Mouse (Mus musculus): Measurements from ENCODE around the gene Prkar1a. TPM values are rescaled to one million over a fixed set of nuclear protein-coding genes. Genes with fewer than 3 reads are reported as not detected.

Prkar1a gene
- polyA plus RNA-seq, 1 experiment from 2014 or later = 328 TPM

- Histone ChIP-seq H3K4me1 (replicated peaks; ENCODE audit: control insufficient read depth, insufficient read depth, low read length) (no peaks in the 10 kb centered on the region), H3K4me2 (ENCODE audit: low read length) (no peak overlapping the region), H3K9ac (ENCODE audit: low read length) (no peak overlapping the region), H3K27ac (ENCODE audit: low read depth) (no peak overlapping the region), H3K4me3 (ENCODE audit: low read depth, low read length) (no peak overlapping the region), H3K27me3 (replicated peaks; ENCODE audit: control insufficient read depth, insufficient read depth, low read length) (no peaks in the 10 kb centered on the region), H3K9me3 (ENCODE audit: control insufficient read depth, low read length) (no peaks in the 10 kb centered on the region), H3K36me3 (ENCODE audit: control insufficient read depth, insufficient read depth, low read length) (no peaks in the 10 kb centered on the region)
- ATAC-seq (replicated peaks; ENCODE audit: low FRiP score, low TSS enrichment, low read depth) (no peak), DNase-seq (ENCODE audit: low spot score) (no peak)
- WGBS = 93% methylated on average over 4 of the region's 4 CpGs
Measured at GRCm38 (mm10) chr11:109689539-109689938, 40.3 kb downstream of the Prkar1a start.

GRCm38 (mm10) chr11:109692737-109693136 is 43.5 kb downstream of the Prkar1a start:
- H3K9me3 ChIP-seq (ENCODE audit: control insufficient read depth, low read length) = no peaks in the 10 kb centered on the region
- WGBS = 43% methylated on average over 3 of the region's 3 CpGs
- H3K4me3 ChIP-seq (ENCODE audit: low read depth, low read length) = no peak overlapping the region
- no peak overlapping the region for H3K9ac ChIP-seq (ENCODE audit: low read length)
- no peak overlapping the region for H3K27ac ChIP-seq (ENCODE audit: low read depth)
- ATAC-seq (replicated peaks; ENCODE audit: low FRiP score, low TSS enrichment, low read depth) (no peak), DNase-seq (ENCODE audit: low spot score) (no peak)
- no peaks in the 10 kb centered on the region for H3K4me1 ChIP-seq (replicated peaks; ENCODE audit: control insufficient read depth, insufficient read depth, low read length)
- H3K4me2 ChIP-seq (ENCODE audit: low read length) = no peak overlapping the region
- H3K27me3 ChIP-seq (replicated peaks; ENCODE audit: control insufficient read depth, insufficient read depth, low read length) = no peaks in the 10 kb centered on the region
- H3K36me3 ChIP-seq (ENCODE audit: control insufficient read depth, insufficient read depth, low read length) = no peaks in the 10 kb centered on the region

GRCm38 (mm10) chr11:109696519-109696918 is 47.3 kb downstream of the Prkar1a start:
- Histone ChIP-seq H3K4me2 (ENCODE audit: low read length) (no peak overlapping the region), H3K36me3 (ENCODE audit: control insufficient read depth, insufficient read depth, low read length) (no peaks in the 10 kb centered on the region), H3K4me3 (ENCODE audit: low read depth, low read length) (no peak overlapping the region), H3K27me3 (replicated peaks; ENCODE audit: control insufficient read depth, insufficient read depth, low read length) (no peaks in the 10 kb centered on the region), H3K27ac (ENCODE audit: low read depth) (no peak overlapping the region), H3K9me3 (ENCODE audit: control insufficient read depth, low read length) (no peaks in the 10 kb centered on the region), H3K9ac (ENCODE audit: low read length) (no peak overlapping the region), H3K4me1 (replicated peaks; ENCODE audit: control insufficient read depth, insufficient read depth, low read length) (no peaks in the 10 kb centered on the region)
- 84% methylated on average over 4 of the region's 4 CpGs for WGBS
- ATAC-seq (replicated peaks; ENCODE audit: low FRiP score, low TSS enrichment, low read depth) (no peak), DNase-seq (ENCODE audit: low spot score) (no peak)

- Histone ChIP-seq H3K27ac (ENCODE audit: low read depth) (no peak overlapping the region), H3K9me3 (ENCODE audit: control insufficient read depth, low read length) (no peaks in the 10 kb centered on the region), H3K4me1 (replicated peaks; ENCODE audit: control insufficient read depth, insufficient read depth, low read length) (no peaks in the 10 kb centered on the region), H3K36me3 (ENCODE audit: control insufficient read depth, insufficient read depth, low read length) (no peaks in the 10 kb centered on the region), H3K9ac (ENCODE audit: low read length) (no peak overlapping the region), H3K27me3 (replicated peaks; ENCODE audit: control insufficient read depth, insufficient read depth, low read length) (no peaks in the 10 kb centered on the region), H3K4me3 (ENCODE audit: low read depth, low read length) (no peak overlapping the region), H3K4me2 (ENCODE audit: low read length) (no peak overlapping the region)
- ATAC-seq (replicated peaks; ENCODE audit: low FRiP score, low TSS enrichment, low read depth) (no peak; the same call in 1 of the 2 replicates), DNase-seq (ENCODE audit: low spot score) (no peak)
- WGBS = 86% methylated on average over 5 of the region's 5 CpGs
Measured at GRCm38 (mm10) chr11:109697089-109697643, 48.0 kb downstream of the Prkar1a start.

DNA sequence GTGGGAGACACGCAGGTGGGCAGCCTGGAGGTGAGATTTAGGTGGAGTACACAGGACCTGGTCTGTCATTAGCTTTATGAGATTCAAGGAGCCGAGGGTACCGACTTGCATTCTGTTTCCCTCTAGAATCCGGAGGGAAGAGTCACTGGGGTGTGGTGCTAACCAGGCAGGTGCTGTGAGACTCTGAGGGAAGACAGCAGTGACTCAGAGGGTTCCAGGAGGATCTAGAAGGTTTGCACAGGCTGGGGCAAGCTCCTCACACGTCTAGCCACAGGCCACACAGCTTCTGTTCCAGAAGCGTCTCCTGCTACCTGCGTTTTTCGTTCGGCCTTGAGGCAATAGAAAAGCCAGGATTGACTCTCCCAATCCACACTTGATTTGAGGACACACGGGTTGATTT is 49.5 kb downstream of the Prkar1a start:
- DNase-seq (ENCODE audit: low spot score) (no peak), ATAC-seq (replicated peaks; ENCODE audit: low FRiP score, low TSS enrichment, low read depth) (no peak)
- H3K9me3 ChIP-seq (ENCODE audit: control insufficient read depth, low read length) = no peaks in the 10 kb centered on the region
- H3K27ac ChIP-seq (ENCODE audit: low read depth) = no peak overlapping the region
- H3K27me3 ChIP-seq (replicated peaks; ENCODE audit: control insufficient read depth, insufficient read depth, low read length) = no peaks in the 10 kb centered on the region
- H3K9ac ChIP-seq (ENCODE audit: low read length) = no peak overlapping the region
- H3K36me3 ChIP-seq (ENCODE audit: control insufficient read depth, insufficient read depth, low read length) = no peaks in the 10 kb centered on the region
- no peak overlapping the region for H3K4me3 ChIP-seq (ENCODE audit: low read depth, low read length)
- 88% methylated on average over 10 of the region's 10 CpGs for WGBS
- peaks cover 6% of the 10 kb centered on the region; the same call in 1 of the 2 replicates for H3K4me1 ChIP-seq (replicated peaks; ENCODE audit: control insufficient read depth, insufficient read depth, low read length)
- H3K4me2 ChIP-seq (ENCODE audit: low read length) = no peak overlapping the region

DNA sequence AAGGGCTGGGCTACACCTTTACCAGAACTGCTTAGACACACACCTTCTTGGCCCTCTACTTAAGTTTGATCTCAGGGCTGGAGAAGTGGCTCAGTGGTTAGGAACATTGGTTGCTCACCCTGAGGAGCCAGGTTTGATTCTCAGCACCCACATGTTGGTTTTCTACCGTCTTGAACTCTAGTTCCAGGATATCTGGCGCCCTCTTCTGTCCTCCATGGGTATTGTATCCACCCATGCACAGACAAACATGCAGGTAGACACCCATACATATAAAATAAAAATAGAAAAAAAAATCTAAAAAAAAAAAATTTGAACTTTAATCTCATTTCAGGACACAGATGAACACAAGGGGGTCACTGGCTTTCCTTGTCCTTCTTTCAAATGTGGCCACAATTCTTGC is 50.6 kb downstream of the Prkar1a start:
- ATAC-seq (replicated peaks; ENCODE audit: low FRiP score, low TSS enrichment, low read depth) (no peak), DNase-seq (ENCODE audit: low spot score) (no peak)
- H3K4me3 ChIP-seq (ENCODE audit: low read depth, low read length) = no peak overlapping the region
- no peaks in the 10 kb centered on the region for H3K36me3 ChIP-seq (ENCODE audit: control insufficient read depth, insufficient read depth, low read length)
- H3K4me2 ChIP-seq (ENCODE audit: low read length) = no peak overlapping the region
- H3K27ac ChIP-seq (ENCODE audit: low read depth) = no peak overlapping the region
- no peak overlapping the region for H3K9ac ChIP-seq (ENCODE audit: low read length)
- H3K4me1 ChIP-seq (replicated peaks; ENCODE audit: control insufficient read depth, insufficient read depth, low read length) = peaks cover 6% of the 10 kb centered on the region; the same call in 1 of the 2 replicates
- no peaks in the 10 kb centered on the region for H3K27me3 ChIP-seq (replicated peaks; ENCODE audit: control insufficient read depth, insufficient read depth, low read length)
- H3K9me3 ChIP-seq (ENCODE audit: control insufficient read depth, low read length) = no peaks in the 10 kb centered on the region
- WGBS = 72% methylated on average over 2 of the region's 2 CpGs

DNA sequence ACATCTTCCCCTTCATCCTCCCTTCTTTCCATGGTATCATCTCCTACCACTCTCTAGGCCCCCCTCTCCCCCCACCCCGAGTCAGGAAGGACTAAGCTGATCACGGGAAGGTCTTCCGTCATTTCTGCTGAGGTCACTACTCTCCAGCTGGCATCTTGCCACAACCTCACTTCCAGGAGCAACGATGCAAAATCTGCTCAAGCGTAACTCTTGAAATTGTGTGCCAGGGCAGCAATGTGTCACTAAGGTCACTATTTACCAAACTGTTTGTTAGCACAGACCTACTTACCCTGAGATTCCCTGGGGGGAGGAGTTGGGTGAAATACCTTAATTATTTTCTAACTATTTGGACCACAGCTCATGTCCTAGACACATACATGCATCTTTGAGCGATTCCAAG is 51.6 kb downstream of the Prkar1a start:
- ATAC-seq (replicated peaks; ENCODE audit: low FRiP score, low TSS enrichment, low read depth) (no peak), DNase-seq (ENCODE audit: low spot score) (no peak)
- Histone ChIP-seq H3K36me3 (ENCODE audit: control insufficient read depth, insufficient read depth, low read length) (no peaks in the 10 kb centered on the region), H3K4me3 (ENCODE audit: low read depth, low read length) (no peak overlapping the region), H3K27ac (ENCODE audit: low read depth) (no peak overlapping the region), H3K9me3 (ENCODE audit: control insufficient read depth, low read length) (no peaks in the 10 kb centered on the region), H3K27me3 (replicated peaks; ENCODE audit: control insufficient read depth, insufficient read depth, low read length) (no peaks in the 10 kb centered on the region), H3K9ac (ENCODE audit: low read length) (no peak overlapping the region), H3K4me1 (replicated peaks; ENCODE audit: control insufficient read depth, insufficient read depth, low read length) (peaks cover 6% of the 10 kb centered on the region; the same call in 1 of the 2 replicates), H3K4me2 (ENCODE audit: low read length) (no peak overlapping the region)
- 70% methylated on average over 6 of the region's 6 CpGs for WGBS

GRCm38 (mm10) chr11:109702031-109702815 is 53.0 kb downstream of the Prkar1a start:
- no peak overlapping the region for H3K27ac ChIP-seq (ENCODE audit: low read depth)

DNA sequence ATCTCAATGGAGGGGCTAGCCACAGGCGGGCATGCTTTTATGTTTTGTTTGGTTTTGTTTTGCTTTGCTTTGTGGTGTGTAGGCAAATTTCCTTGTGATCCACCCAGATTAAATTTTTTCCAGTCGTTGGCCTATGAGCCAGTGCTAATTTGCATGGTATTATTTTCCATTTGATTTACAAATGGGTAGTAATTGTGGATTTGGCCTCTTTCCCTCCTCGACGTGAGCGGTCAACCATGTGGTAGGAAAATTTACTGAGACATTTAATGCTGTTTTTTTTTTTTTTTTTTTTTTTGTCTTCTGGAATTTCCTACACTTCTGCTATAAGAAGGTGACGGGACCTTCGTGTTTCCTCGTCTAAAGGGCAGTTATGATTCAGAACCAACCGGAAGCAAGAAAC is 54.6 kb downstream of the Prkar1a start:
- Histone ChIP-seq H3K4me1 (replicated peaks; ENCODE audit: control insufficient read depth, insufficient read depth, low read length) (peaks cover 6% of the 10 kb centered on the region; the same call in 1 of the 2 replicates), H3K9me3 (ENCODE audit: control insufficient read depth, low read length) (no peaks in the 10 kb centered on the region), H3K36me3 (ENCODE audit: control insufficient read depth, insufficient read depth, low read length) (no peaks in the 10 kb centered on the region), H3K4me3 (ENCODE audit: low read depth, low read length) (no peak overlapping the region), H3K4me2 (ENCODE audit: low read length) (no peak overlapping the region), H3K9ac (ENCODE audit: low read length) (no peak overlapping the region), H3K27me3 (replicated peaks; ENCODE audit: control insufficient read depth, insufficient read depth, low read length) (no peaks in the 10 kb centered on the region), H3K27ac (ENCODE audit: low read depth) (no peak overlapping the region)
- no peak for ATAC-seq (replicated peaks; ENCODE audit: low FRiP score, low TSS enrichment, low read depth)
- WGBS = 83% methylated on average over 9 of the region's 9 CpGs
- no peak for DNase-seq (ENCODE audit: low spot score)

More at GRCm38 (mm10) chr11:109702031-109702815, 53.0 kb downstream of the Prkar1a start:
- Histone ChIP-seq H3K36me3 (ENCODE audit: control insufficient read depth, insufficient read depth, low read length) (no peaks in the 10 kb centered on the region), H3K9me3 (ENCODE audit: control insufficient read depth, low read length) (no peaks in the 10 kb centered on the region), H3K4me1 (replicated peaks; ENCODE audit: control insufficient read depth, insufficient read depth, low read length) (peaks cover 6% of the 10 kb centered on the region; the same call in 1 of the 2 replicates), H3K4me2 (ENCODE audit: low read length) (no peak overlapping the region), H3K4me3 (ENCODE audit: low read depth, low read length) (no peak overlapping the region), H3K27me3 (replicated peaks; ENCODE audit: control insufficient read depth, insufficient read depth, low read length) (no peaks in the 10 kb centered on the region), H3K9ac (ENCODE audit: low read length) (no peak overlapping the region)
- no peak for ATAC-seq (replicated peaks; ENCODE audit: low FRiP score, low TSS enrichment, low read depth)
- no peak for DNase-seq (ENCODE audit: low spot score)
- WGBS = 39% methylated on average over 10 of the region's 10 CpGs
